Mouse (Mus musculus) gastrocnemius, adult 2 months (tissue): ENCODE measurements around the gene Wee1. TPM values are rescaled to one million over a fixed set of nuclear protein-coding genes. Genes with fewer than 3 reads are reported as not detected.
A peak's percentile ranks its signal among the peaks of the same experiment; 100 is the strongest.
"Not testable (repeated sequence)": the region's sequence is repeated elsewhere in the genome, so short reads cannot be mapped to it uniquely, and the experiment has no call there.

Experiments used
- DNase-seq: peaks from one replicate; pipeline ENCODE4 v3.0.0; 2022
- H3K27ac ChIP-seq: fragments of 200-600 bp; 2 replicates; pipeline ENCODE4 v1.8.1; 2022; ENCODE audit warnings: mild to moderate bottlenecking
- H3K4me3 ChIP-seq: fragments of 200-600 bp; 2 replicates; pipeline ENCODE4 v1.8.1; 2022; ENCODE audit warnings: mild to moderate bottlenecking, moderate library complexity
- CTCF ChIP-seq: fragments of 200-600 bp; IDR thresholded peaks from 2 replicates; pipeline ENCODE4 v1.8.1; 2022; ENCODE audit warnings: antibody characterized with exemption, mild to moderate bottlenecking, moderate library complexity
- intact Hi-C: fragments of 180-260 bp; cut with DNase I; formaldehyde crosslinking; loops from one replicate; pipeline ENCODE4 v1.15.1; 2025
- total RNA-seq, 2 experiments: library from RNA; stranded (reverse); gene quantifications; 2 replicates each; pipeline ENCODE4 v1.2.3; 2021

The Wee1 gene
- total RNA-seq, 2 experiments from 2014 or later = 0.97 to 3.6 TPM

- intact Hi-C loops = no loop called here
- H3K4me3 ChIP-seq = no peak overlapping the region
- no peak for TF ChIP-seq CTCF
- H3K27ac ChIP-seq = no peak overlapping the region
- DNase-seq = no peak
Measured at GRCm38 (mm10) chr7:110133988-110134387, 12.1 kb downstream of the Wee1 start.

- DNase-seq = no peak
- TF ChIP-seq CTCF = peak; percentile 32
- Histone ChIP-seq H3K27ac (no peak overlapping the region), H3K4me3 (no peak overlapping the region)
- intact Hi-C loops = no loop called here
Measured at GRCm38 (mm10) chr7:110138538-110138937, 16.7 kb downstream of the Wee1 start.

- H3K4me3 ChIP-seq = no peak overlapping the region
- intact Hi-C loops = no loop called here
- DNase-seq = no peak
- TF ChIP-seq CTCF = no peak
- no peak overlapping the region for H3K27ac ChIP-seq
Measured at GRCm38 (mm10) chr7:110143863-110144262, 22.0 kb downstream of the Wee1 start.

GRCm38 (mm10) chr7:110152891-110153290 is 31.0 kb downstream of the Wee1 start:
- Histone ChIP-seq H3K27ac (no peak overlapping the region), H3K4me3 (no peak overlapping the region)
- no peak for TF ChIP-seq CTCF
- no peak for DNase-seq
- intact Hi-C loops = no loop called here

- DNase-seq = peak; percentile 23
- no peak for TF ChIP-seq CTCF
- intact Hi-C loops = no loop called here
- Histone ChIP-seq H3K4me3 (peak overlapping the region; percentile 15; the same call in 1 of the 2 replicates), H3K27ac (peak overlapping the region; percentile 52)
Measured at GRCm38 (mm10) chr7:110156712-110157260, 34.9 kb downstream of the Wee1 start.

- no peak for DNase-seq
- Histone ChIP-seq H3K27ac (peak overlapping the region; percentile 52), H3K4me3 (peak overlapping the region; percentile 15; the same call in 1 of the 2 replicates)
- intact Hi-C loops = no loop called here
- TF ChIP-seq CTCF = no peak
Measured at GRCm38 (mm10) chr7:110157261-110157910, 35.5 kb downstream of the Wee1 start.

- peak overlapping the region; percentile 48; the same call in 1 of the 2 replicates for H3K27ac ChIP-seq
- no peak for TF ChIP-seq CTCF
- intact Hi-C loops = no loop called here
- H3K4me3 ChIP-seq = no peak overlapping the region
- no peak for DNase-seq
Measured at GRCm38 (mm10) chr7:110158073-110158472, 36.2 kb downstream of the Wee1 start.

- not testable (repeated sequence) for H3K27ac ChIP-seq, H3K4me3 ChIP-seq, DNase-seq
- intact Hi-C loops = loop anchor here (5.0 kb wide), 1 partner anchor 38 kb away; the partner anchor contains the start of gene Wee1
Measured at GRCm38 (mm10) chr7:110160109-110160508, 38.3 kb downstream of the Wee1 start.

- no peak for TF ChIP-seq CTCF
- no peak overlapping the region for H3K27ac ChIP-seq
- H3K4me3 ChIP-seq = no peak overlapping the region
- no peak for DNase-seq
- intact Hi-C loops = loop anchor here (5.0 kb wide), 1 partner anchor 38 kb away; the partner anchor contains the start of gene Wee1
Measured at GRCm38 (mm10) chr7:110160601-110161000, 38.8 kb downstream of the Wee1 start.

- DNase-seq = no peak
- Histone ChIP-seq H3K27ac (peak overlapping the region; percentile 96), H3K4me3 (no peak overlapping the region)
- no peak; the same call in 1 of the 2 replicates for TF ChIP-seq CTCF
- intact Hi-C loops = loop anchor here (5.0 kb wide), 1 partner anchor 41 kb away; the partner anchor contains the start of gene Wee1
Measured at GRCm38 (mm10) chr7:110163024-110163423, 41.2 kb downstream of the Wee1 start.

- TF ChIP-seq CTCF = peak; percentile 84
- DNase-seq = peak; percentile 90
- intact Hi-C loops = loop anchor here (2.0 to 5.0 kb wide), 2 partner anchors 42 to 57 kb away; partner anchors contain the start of genes Swap70 and Wee1
- Histone ChIP-seq H3K4me3 (peak overlapping the region; percentile 70), H3K27ac (peak overlapping the region; percentile 96)
Measured at GRCm38 (mm10) chr7:110164103-110164681, 42.3 kb downstream of the Wee1 start.

- intact Hi-C loops = loop anchor here (1.0 to 5.0 kb wide), 3 partner anchors 42 to 102 kb away; partner anchors contain the start of genes Swap70 and Wee1
- H3K27ac ChIP-seq = peak overlapping the region; percentile 96
- peak overlapping the region; percentile 70 for H3K4me3 ChIP-seq
- peak; percentile 90 for TF ChIP-seq CTCF
- peak; percentile 95 for DNase-seq
Measured at GRCm38 (mm10) chr7:110164712-110165122, 42.9 kb downstream of the Wee1 start.

- no peak overlapping the region for H3K27ac ChIP-seq
- no peak overlapping the region for H3K4me3 ChIP-seq
- intact Hi-C loops = no loop called here
- no peak for TF ChIP-seq CTCF
- DNase-seq = no peak
Measured at GRCm38 (mm10) chr7:110166233-110166632, 44.4 kb downstream of the Wee1 start.
